Mouse (Mus musculus) limb, embryonic 14.5 days (tissue): ENCODE measurements around the gene Hoxa13. TPM values are rescaled to one million over a fixed set of nuclear protein-coding genes. Genes with fewer than 3 reads are reported as not detected.

ENCODE experiments used
- ATAC-seq: fragments of 200-750 bp; cut with Nextera tagmentation; 2 replicates; pipeline ENCODE4 v1.8.0; 2017; ENCODE audit warnings: low read depth, moderate number of reproducible peaks, moderate TSS enrichment; ENCODE audit not compliant: low FRiP score
- DNase-seq: peaks from one replicate; pipeline ENCODE4 v3.0.0-alpha.2; 2015; ENCODE audit warnings: low spot score
- H3K27ac ChIP-seq: fragments of 300-500 bp; sonication (generic); replicated peaks from 2 replicates; pipeline ENCODE4 v1.5.1; 2014; ENCODE audit warnings: low read depth, mild to moderate bottlenecking, low read length, moderate library complexity, mixed read lengths
- H3K27me3 ChIP-seq: fragments of 300-500 bp; sonication (generic); 2 replicates; pipeline ENCODE4 v1.6.1; 2014; ENCODE audit warnings: low read length, mixed read lengths; ENCODE audit not compliant: control insufficient read depth, insufficient read depth
- H3K36me3 ChIP-seq: fragments of 300-500 bp; sonication (generic); 2 replicates; pipeline ENCODE4 v1.6.1; 2014; ENCODE audit warnings: mild to moderate bottlenecking, low read length, moderate library complexity, mixed read lengths; ENCODE audit not compliant: control insufficient read depth, insufficient read depth
- H3K4me1 ChIP-seq: fragments of 300-500 bp; sonication (generic); 2 replicates; pipeline ENCODE4 v1.6.1; 2014; ENCODE audit warnings: antibody characterized with exemption, low read length, mixed read lengths; ENCODE audit not compliant: control insufficient read depth, insufficient read depth
- H3K4me2 ChIP-seq: fragments of 300-500 bp; sonication (generic); replicated peaks from 2 replicates; pipeline ENCODE4 v1.6.1; 2014; ENCODE audit warnings: low read depth, mild to moderate bottlenecking, low read length, moderate library complexity; ENCODE audit not compliant: severe bottlenecking
- H3K4me3 ChIP-seq: fragments of 300-500 bp; sonication (generic); replicated peaks from 2 replicates; pipeline ENCODE4 v1.5.1; 2014; ENCODE audit warnings: low read length
- H3K9ac ChIP-seq: fragments of 300-500 bp; sonication (generic); 2 replicates; pipeline ENCODE4 v1.6.1; 2014; ENCODE audit warnings: mild to moderate bottlenecking, low read depth, low read length, moderate library complexity; ENCODE audit not compliant: severe bottlenecking
- H3K9me3 ChIP-seq: fragments of 300-500 bp; sonication (generic); 2 replicates; pipeline ENCODE4 v1.6.1; 2016; ENCODE audit warnings: low read length; ENCODE audit not compliant: control insufficient read depth
- POLR2A ChIP-seq: fragments of 200-500 bp; IDR thresholded peaks from 2 replicates; pipeline ENCODE4 v1.8.0; 2012; ENCODE audit warnings: inconsistent platforms, mild to moderate bottlenecking, moderate library complexity, borderline replicate concordance; ENCODE audit not compliant: insufficient read depth, insufficient read length; ENCODE audit errors: extremely low read depth
- WGBS: fragments of 180-500 bp; shearing (Covaris S2); extraction: QIAGEN DNeasy Blood & Tissue Kit; methylation state at CpG from one replicate; pipeline ENCODE4 v1.1.7; 2014; 5-methylcytosine and 5-hydroxymethylcytosine counted together
- polyA plus RNA-seq, 2 experiments: library from polyadenylated mRNA; depleted of rRNA in 1 of 2; stranded (reverse) in 1 of 2; unstranded in 1 of 2; fragments of >200 nt; fragmentation: Nextera tagmentation in 1 of 2; extraction: Ambion mirVana in 1 of 2; gene quantifications; 2 replicates each; pipeline versions ENCODE4 v1.2.1 to v1.2.3; 2012 to 2014

The Hoxa13 gene
- polyA plus RNA-seq, 2 experiments, result 16.0 to 26.0 TPM

DNA sequence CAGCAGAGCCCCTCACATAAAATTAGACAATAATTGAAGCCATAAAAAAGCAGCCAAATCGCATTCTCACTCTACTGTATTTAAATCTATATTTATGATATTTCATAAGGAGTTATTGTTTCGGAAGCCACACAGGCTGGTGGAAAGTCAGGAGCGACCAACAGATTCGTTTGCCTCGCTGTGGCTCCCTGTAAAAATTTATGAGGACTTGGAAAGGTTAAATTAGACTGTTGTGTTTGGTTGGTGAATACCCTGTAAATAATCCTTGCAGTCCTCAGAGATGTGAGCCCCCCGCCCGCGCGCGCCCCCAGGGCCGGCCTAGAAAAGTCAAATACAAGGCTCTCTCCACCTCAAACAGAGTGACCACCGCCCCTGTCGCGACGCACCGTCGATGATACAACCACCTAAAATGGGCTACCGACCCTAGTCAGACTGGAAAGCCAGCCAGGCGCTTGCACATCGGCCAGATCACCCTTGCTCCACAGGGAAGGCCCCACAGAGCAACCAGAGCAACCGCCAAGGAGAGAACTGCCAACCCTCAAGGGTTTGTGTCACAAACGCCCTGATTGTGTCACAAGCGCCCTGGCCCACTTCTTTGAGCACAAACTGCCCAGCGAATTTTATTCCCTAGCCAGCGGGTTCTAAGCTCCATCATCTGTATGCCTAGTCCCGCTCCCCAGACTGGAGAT, 34.0 kb downstream of the Hoxa13 start:
- Histone ChIP-seq H3K4me1 (peaks cover 22% of the 10 kb centered on the region), H3K27ac (peak overlapping the region; percentile 95), H3K9me3 (no peaks in the 10 kb centered on the region), H3K36me3 (peaks cover 58% of the 10 kb centered on the region), H3K4me3 (peak overlapping the region; percentile 90), H3K27me3 (no peaks in the 10 kb centered on the region), H3K9ac (peak overlapping the region; percentile 100), H3K4me2 (peak overlapping the region; percentile 96)
- 0 out of 2 replicates have a peak, but pooled peaks have one; percentile 29 for TF ChIP-seq POLR2A
- DNase-seq, result peak; percentile 74
- 2% methylated on average over 26 of the region's 26 CpGs for WGBS
- ATAC-seq, result no peak

- Histone ChIP-seq H3K36me3 (peaks cover 51% of the 10 kb centered on the region), H3K4me2 (peak overlapping the region; percentile 96), H3K27me3 (no peaks in the 10 kb centered on the region), H3K27ac (peak overlapping the region; percentile 95), H3K4me1 (peaks cover 24% of the 10 kb centered on the region), H3K9me3 (no peaks in the 10 kb centered on the region), H3K4me3 (peak overlapping the region; percentile 90), H3K9ac (peak overlapping the region; percentile 100)
- ATAC-seq (peak; percentile 71), DNase-seq (peak; percentile 98)
- WGBS, result under 1% methylated on average over 65 of the region's 69 CpGs
- peak; percentile 43; the same call in 1 of the 2 replicates for TF ChIP-seq POLR2A
Measured at GRCm38 (mm10) chr6:52225612-52226568, 34.8 kb downstream of the Hoxa13 start.

GRCm38 (mm10) chr6:52224895-52225611, 35.6 kb downstream of the Hoxa13 start:
- peak overlapping the region; percentile 96 for H3K4me2 ChIP-seq
- H3K27ac ChIP-seq, result peak overlapping the region; percentile 95
- no peaks in the 10 kb centered on the region for H3K9me3 ChIP-seq
- peak; percentile 26 for DNase-seq
- H3K4me1 ChIP-seq, result peaks cover 27% of the 10 kb centered on the region
- ATAC-seq, result no peak
- H3K36me3 ChIP-seq, result peaks cover 43% of the 10 kb centered on the region
- peaks cover 3% of the 10 kb centered on the region; the same call in 1 of the 2 replicates for H3K27me3 ChIP-seq
- peak overlapping the region; percentile 90 for H3K4me3 ChIP-seq
- H3K9ac ChIP-seq, result peak overlapping the region; percentile 100
- under 1% methylated on average over 36 of the region's 36 CpGs for WGBS
- TF ChIP-seq POLR2A, result no peak

- Histone ChIP-seq H3K4me3 (peak overlapping the region; percentile 90), H3K27ac (peak overlapping the region; percentile 95)
- TF ChIP-seq POLR2A, result no peak
Measured at GRCm38 (mm10) chr6:52223939-52224760, 36.5 kb downstream of the Hoxa13 start.

More at GRCm38 (mm10) chr6:52223939-52224760, 36.5 kb downstream of the Hoxa13 start:
- under 1% methylated on average over 24 of the region's 24 CpGs for WGBS
- peaks cover 5% of the 10 kb centered on the region; the same call in 1 of the 2 replicates for H3K27me3 ChIP-seq
- no peak for ATAC-seq
- H3K4me2 ChIP-seq, result peak overlapping the region; percentile 96
- peaks cover 34% of the 10 kb centered on the region for H3K36me3 ChIP-seq
- H3K9me3 ChIP-seq, result no peaks in the 10 kb centered on the region
- peak overlapping the region; percentile 100 for H3K9ac ChIP-seq
- peak; percentile 44 for DNase-seq
- H3K4me1 ChIP-seq, result peaks cover 30% of the 10 kb centered on the region
